Mouse (Mus musculus) forebrain, embryonic 16.5 days (tissue): ENCODE data around the gene Olfr341. TPM values are rescaled to one million over a fixed set of nuclear protein-coding genes. Genes with fewer than 3 reads are reported as not detected.

ENCODE experiments used
- ATAC-seq: fragments of 200-750 bp; cut with Nextera tagmentation; 2 replicates; pipeline ENCODE4 v1.8.0; 2017; ENCODE audit warnings: mild to moderate bottlenecking, moderate library complexity
- H3K27ac ChIP-seq: fragments of 300-500 bp; sonication (generic); 2 replicates; pipeline ENCODE4 v1.5.1; 2014; ENCODE audit warnings: low read length, control low read depth
- H3K27me3 ChIP-seq: fragments of 300-500 bp; sonication (generic); replicated peaks from 2 replicates; pipeline ENCODE4 v1.6.1; 2014; ENCODE audit warnings: low read length; ENCODE audit not compliant: control insufficient read depth, insufficient read depth
- H3K36me3 ChIP-seq: fragments of 300-500 bp; sonication (generic); 2 replicates; pipeline ENCODE4 v1.6.1; 2014; ENCODE audit not compliant: control insufficient read depth, insufficient read depth
- H3K4me1 ChIP-seq: fragments of 300-500 bp; sonication (generic); replicated peaks from 2 replicates; pipeline ENCODE4 v1.6.1; 2014; ENCODE audit warnings: low read length; ENCODE audit not compliant: control insufficient read depth, insufficient read depth
- H3K4me2 ChIP-seq: fragments of 300-500 bp; sonication (generic); 2 replicates; pipeline ENCODE4 v1.6.1; 2014; ENCODE audit warnings: mild to moderate bottlenecking, low read length, control low read depth
- H3K4me3 ChIP-seq: fragments of 300-500 bp; sonication (generic); replicated peaks from 2 replicates; pipeline ENCODE4 v1.5.1; 2014; ENCODE audit warnings: mild to moderate bottlenecking, low read length, control low read depth
- H3K9ac ChIP-seq: fragments of 300-500 bp; sonication (generic); replicated peaks from 2 replicates; pipeline ENCODE4 v1.6.1; 2014; ENCODE audit warnings: low read depth, low read length, control low read depth
- H3K9me3 ChIP-seq: fragments of 300-500 bp; sonication (generic); 2 replicates; pipeline ENCODE4 v1.6.1; 2016; ENCODE audit warnings: low read length; ENCODE audit not compliant: control insufficient read depth
- WGBS: fragments of 180-500 bp; shearing (Covaris S2); extraction: QIAGEN DNeasy Blood & Tissue Kit; methylation state at CpG from one replicate; pipeline ENCODE4 v1.1.7; 2014; 5-methylcytosine and 5-hydroxymethylcytosine counted together
- polyA plus RNA-seq: library from polyadenylated mRNA; unstranded; fragments of >200 nt; fragmentation: Nextera tagmentation; extraction: Ambion mirVana; gene quantifications from 2 replicates; pipeline ENCODE4 v1.2.1, GENCODE M21; 2015

Olfr341 gene
- not detected in 2 replicates for polyA plus RNA-seq

- H3K4me1 ChIP-seq = no peaks in the 10 kb centered on the region
Measured at GRCm38 (mm10) chr2:36482368-36482767, at the start of gene Olfr341. Olfr341 (minus strand) TSS chr2:36482468.

GRCm38 (mm10) chr2:36524698-36525097, 42.4 kb upstream of the Olfr341 start, which contains the start of gene Olfr342:
Olfr342 (plus strand) TSS chr2:36524998.
- Histone ChIP-seq H3K27ac (no peak within 1 kb of the TSS), H3K9ac (no peak within 1 kb of the TSS), H3K4me2 (no peak within 1 kb of the TSS), H3K4me3 (no peak within 1 kb of the TSS), H3K27me3 (no peaks in the 10 kb centered on the region), H3K4me1 (no peaks in the 10 kb centered on the region), H3K36me3 (no peaks in the 10 kb centered on the region), H3K9me3 (peaks cover 4% of the 10 kb centered on the region)
- no peak for ATAC-seq
- WGBS = 74% methylated on average over 3 of the region's 3 CpGs

More at GRCm38 (mm10) chr2:36482368-36482767, at the start of gene Olfr341:
- Histone ChIP-seq H3K9me3 (no peaks in the 10 kb centered on the region), H3K4me3 (no peak within 1 kb of the TSS), H3K27me3 (no peaks in the 10 kb centered on the region), H3K36me3 (no peaks in the 10 kb centered on the region), H3K4me2 (no peak within 1 kb of the TSS), H3K27ac (no peak within 1 kb of the TSS), H3K9ac (no peak within 1 kb of the TSS)
- no peak for ATAC-seq

GRCm38 (mm10) chr2:36473634-36474033, 8.6 kb downstream of the Olfr341 start:
- H3K4me2 ChIP-seq = no peak overlapping the region
- H3K9ac ChIP-seq = no peak overlapping the region
- no peaks in the 10 kb centered on the region for H3K36me3 ChIP-seq
- no peaks in the 10 kb centered on the region for H3K4me1 ChIP-seq
- H3K4me3 ChIP-seq = no peak overlapping the region
- H3K27me3 ChIP-seq = no peaks in the 10 kb centered on the region
- H3K9me3 ChIP-seq = peaks cover 2% of the 10 kb centered on the region; the same call in 1 of the 2 replicates
- no peak overlapping the region for H3K27ac ChIP-seq
- no peak for ATAC-seq

GRCm38 (mm10) chr2:36452287-36452686, 30.0 kb downstream of the Olfr341 start, which contains the start of gene Olfr340:
Olfr340 (plus strand) TSS chr2:36452587.
- Histone ChIP-seq H3K4me1 (no peaks in the 10 kb centered on the region), H3K4me3 (no peak within 1 kb of the TSS), H3K9ac (no peak within 1 kb of the TSS), H3K9me3 (peaks cover 4% of the 10 kb centered on the region; the same call in 1 of the 2 replicates), H3K4me2 (no peak within 1 kb of the TSS), H3K27ac (no peak within 1 kb of the TSS), H3K36me3 (no peaks in the 10 kb centered on the region), H3K27me3 (no peaks in the 10 kb centered on the region)
- 73% methylated on average over 1 of the region's 1 CpGs for WGBS
- no peak for ATAC-seq

Other genes with a start within 250 kb of the Olfr341 start
- 0.04 TPM in 1 of 2 replicates, not detected in the other for gene Olfr338, start 108.9 kb downstream of the Olfr341 start, polyA plus RNA-seq
- not detected in 2 replicates for gene Olfr339, start 63.5 kb downstream of the Olfr341 start, polyA plus RNA-seq
- not detected in 2 replicates for gene Olfr340, start 29.9 kb downstream of the Olfr341 start, polyA plus RNA-seq
- not detected in 2 replicates for gene Olfr342, start 42.5 kb upstream of the Olfr341 start, polyA plus RNA-seq
- gene Olfr344, start 84.2 kb upstream of the Olfr341 start, polyA plus RNA-seq = not detected in 2 replicates
- not detected in 2 replicates for gene Olfr345, start 157.6 kb upstream of the Olfr341 start, polyA plus RNA-seq
- gene Olfr346, start 203.3 kb upstream of the Olfr341 start, polyA plus RNA-seq = not detected in 2 replicates
- gene Olfr347, start 249.4 kb upstream of the Olfr341 start, polyA plus RNA-seq = not detected in 2 replicates